Mouse (Mus musculus): ENCODE measurements around the gene Blvrb.

GRCm38 (mm10) chr7:27493022-27493421 is 45.2 kb downstream of the Blvrb start:
- TF ChIP-seq EP300 (IDR thresholded peaks at IDR 0.05; ENCODE audit: low read depth) = no peak
- no peak for TF ChIP-seq CTCF (IDR thresholded peaks at IDR 0.05; ENCODE audit: low read depth)
